Mouse (Mus musculus) midbrain, embryonic 11.5 days (tissue): ENCODE measurements around the gene Ermp1. TPM values are rescaled to one million over a fixed set of nuclear protein-coding genes. Genes with fewer than 3 reads are reported as not detected.

Experiments used
- ATAC-seq: fragments of 200-750 bp; cut with Nextera tagmentation; 2 replicates; pipeline ENCODE4 v1.8.0; 2017; ENCODE audit warnings: moderate TSS enrichment, moderate library complexity; ENCODE audit not compliant: low FRiP score
- DNase-seq: peaks from one replicate; pipeline ENCODE4 v3.0.0; 2015; ENCODE audit warnings: low spot score; ENCODE audit errors: missing footprints
- H3K27ac ChIP-seq: fragments of 300-500 bp; sonication (generic); 2 replicates; pipeline ENCODE4 v1.5.1; 2014; ENCODE audit warnings: low read depth, low read length
- H3K27me3 ChIP-seq: fragments of 300-500 bp; sonication (generic); 2 replicates; pipeline ENCODE4 v1.6.1; 2014; ENCODE audit warnings: mild to moderate bottlenecking, low read length, moderate library complexity, mixed read lengths; ENCODE audit not compliant: control insufficient read depth, insufficient read depth
- H3K36me3 ChIP-seq: fragments of 300-500 bp; sonication (generic); 2 replicates; pipeline ENCODE4 v1.6.1; 2014; ENCODE audit warnings: mild to moderate bottlenecking, low read length, moderate library complexity, mixed read lengths; ENCODE audit not compliant: control insufficient read depth, insufficient read depth
- H3K4me1 ChIP-seq: fragments of 300-500 bp; sonication (generic); 2 replicates; pipeline ENCODE4 v1.6.1; 2014; ENCODE audit warnings: low read length; ENCODE audit not compliant: control insufficient read depth, insufficient read depth
- H3K4me2 ChIP-seq: fragments of 300-500 bp; sonication (generic); 2 replicates; pipeline ENCODE4 v1.6.1; 2014; ENCODE audit warnings: mild to moderate bottlenecking, moderate library complexity
- H3K4me3 ChIP-seq: fragments of 300-500 bp; sonication (generic); 2 replicates; pipeline ENCODE4 v1.5.1; 2014; ENCODE audit warnings: low read depth, low read length
- H3K9ac ChIP-seq: fragments of 300-500 bp; sonication (generic); 2 replicates; pipeline ENCODE4 v1.6.1; 2014; ENCODE audit warnings: low read length
- H3K9me3 ChIP-seq: fragments of 300-500 bp; sonication (generic); 2 replicates; pipeline ENCODE4 v1.6.1; 2016; ENCODE audit warnings: low read length; ENCODE audit not compliant: control insufficient read depth
- WGBS: fragments of 180-500 bp; shearing (Covaris S2); extraction: QIAGEN DNeasy Blood & Tissue Kit; methylation state at CpG from one replicate; pipeline ENCODE4 v1.1.7; 2014; 5-methylcytosine and 5-hydroxymethylcytosine counted together
- polyA plus RNA-seq: library from polyadenylated mRNA; unstranded; fragments of >200 nt; fragmentation: Nextera tagmentation; extraction: Ambion mirVana; gene quantifications from 2 replicates; pipeline ENCODE4 v1.2.1, GENCODE M21; 2014

Gene Ermp1
- polyA plus RNA-seq, 1 experiment from 2014 or later: 12.9 TPM

DNA sequence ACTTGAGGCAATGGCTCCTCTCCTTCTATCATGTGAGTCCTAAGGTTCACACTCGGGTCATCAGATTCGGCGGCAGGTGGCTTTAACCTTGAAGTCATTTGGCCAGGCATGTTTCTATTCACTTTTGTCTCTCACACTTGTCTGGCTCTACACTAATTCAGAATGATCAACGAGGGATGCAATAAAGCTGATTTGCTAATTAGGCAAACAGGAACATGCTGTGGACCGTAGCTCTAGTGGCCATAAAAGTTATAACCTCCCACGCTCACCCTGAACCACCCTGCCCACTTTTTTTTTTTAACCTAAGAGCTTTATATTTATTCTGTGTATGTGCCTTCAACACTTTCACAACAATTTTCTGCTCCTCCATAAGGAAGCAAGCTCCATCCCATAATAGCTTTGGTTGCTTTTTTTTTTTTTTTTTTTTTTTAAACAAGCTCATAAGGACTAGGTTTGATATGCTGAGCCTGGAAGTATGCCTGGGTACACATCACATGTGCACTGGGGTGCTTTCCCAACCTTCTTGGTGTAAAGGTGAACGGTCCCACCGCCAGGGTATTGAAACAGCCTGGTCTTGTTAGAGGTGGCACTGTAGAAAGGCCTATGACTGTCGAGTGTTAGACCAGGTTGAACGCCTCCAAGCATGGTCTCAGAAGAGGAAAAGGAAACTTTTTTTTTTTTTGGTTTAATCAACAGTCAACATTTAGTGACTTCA lies 28.4 kb upstream of the Ermp1 start:
- no peak for ATAC-seq
- no peaks in the 10 kb centered on the region for H3K36me3 ChIP-seq

GRCm38 (mm10) chr19:29675562-29676078 lies 27.4 kb upstream of the Ermp1 start:
- no peak overlapping the region for H3K27ac ChIP-seq
- no peak for ATAC-seq
- no peaks in the 10 kb centered on the region for H3K36me3 ChIP-seq
- no peak for DNase-seq
- H3K27me3 ChIP-seq: no peaks in the 10 kb centered on the region
- WGBS: 68% methylated on average over 9 of the region's 9 CpGs
- H3K9ac ChIP-seq: no peak overlapping the region
- no peak overlapping the region for H3K4me2 ChIP-seq
- no peaks in the 10 kb centered on the region for H3K4me1 ChIP-seq
- no peaks in the 10 kb centered on the region for H3K9me3 ChIP-seq
- H3K4me3 ChIP-seq: no peak overlapping the region

More for the DNA sequence above, 28.4 kb upstream of the Ermp1 start:
- WGBS: 91% methylated on average over 10 of the region's 10 CpGs
- Histone ChIP-seq H3K4me3 (no peak overlapping the region), H3K9ac (no peak overlapping the region), H3K27ac (no peak overlapping the region), H3K4me1 (no peaks in the 10 kb centered on the region), H3K9me3 (no peaks in the 10 kb centered on the region), H3K27me3 (no peaks in the 10 kb centered on the region), H3K4me2 (no peak overlapping the region)
- no peak for DNase-seq

GRCm38 (mm10) chr19:29674946-29675345 lies 26.7 kb upstream of the Ermp1 start:
- Histone ChIP-seq H3K36me3 (no peaks in the 10 kb centered on the region), H3K9me3 (no peaks in the 10 kb centered on the region), H3K27ac (no peak overlapping the region), H3K27me3 (no peaks in the 10 kb centered on the region), H3K9ac (no peak overlapping the region), H3K4me3 (no peak overlapping the region), H3K4me1 (no peaks in the 10 kb centered on the region), H3K4me2 (no peak overlapping the region)
- no peak for DNase-seq
- no peak for ATAC-seq
- WGBS: 94% methylated on average over 7 of the region's 7 CpGs

DNA sequence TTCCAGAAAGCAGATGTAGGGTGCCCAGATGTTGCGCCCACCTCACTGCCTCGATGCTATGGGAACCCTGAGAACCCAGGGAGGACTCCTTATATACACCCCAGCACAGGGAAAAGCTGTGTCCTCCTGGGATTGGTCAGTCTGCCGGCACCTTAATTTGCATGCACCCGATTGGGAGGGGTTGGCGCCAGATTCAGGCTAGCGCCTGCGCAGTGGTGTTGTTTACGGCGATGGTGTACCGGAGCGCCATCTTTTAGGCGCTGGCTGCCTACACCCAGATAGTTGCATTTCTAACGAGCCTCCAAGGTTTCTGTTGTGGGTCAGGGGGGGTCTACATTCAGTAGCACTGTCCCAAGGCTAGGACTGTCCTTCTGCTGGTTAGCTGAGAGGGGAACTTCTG lies 24.4 kb upstream of the Ermp1 start:
- Histone ChIP-seq H3K4me3 (no peak overlapping the region), H3K4me1 (no peaks in the 10 kb centered on the region), H3K27me3 (no peaks in the 10 kb centered on the region), H3K36me3 (no peaks in the 10 kb centered on the region), H3K4me2 (no peak overlapping the region), H3K9me3 (no peaks in the 10 kb centered on the region), H3K9ac (no peak overlapping the region), H3K27ac (no peak overlapping the region)
- ATAC-seq: no peak
- DNase-seq: no peak
- 95% methylated on average over 13 of the region's 13 CpGs for WGBS

DNA sequence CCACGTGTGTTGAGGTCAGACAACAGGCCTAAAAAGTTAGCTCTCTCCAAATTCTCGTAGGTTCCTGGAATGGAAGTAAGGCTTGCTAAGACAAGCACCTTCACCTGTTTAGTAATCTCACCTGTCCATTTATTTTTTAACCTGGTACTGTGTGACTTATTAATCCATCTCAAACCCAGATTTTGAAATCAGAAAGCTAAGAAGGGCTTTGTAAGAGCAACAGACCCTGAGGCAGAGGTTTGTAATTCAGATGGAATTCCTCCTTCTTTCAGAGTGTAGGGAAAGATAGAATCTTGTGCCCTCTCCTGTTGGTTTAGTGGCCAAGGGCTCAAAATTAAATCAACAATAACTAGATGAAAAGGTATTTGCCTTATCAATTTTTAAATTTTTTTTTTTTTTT lies 22.9 kb upstream of the Ermp1 start:
- Histone ChIP-seq H3K4me3 (no peak overlapping the region), H3K27me3 (no peaks in the 10 kb centered on the region), H3K9ac (no peak overlapping the region), H3K4me1 (no peaks in the 10 kb centered on the region), H3K27ac (no peak overlapping the region), H3K4me2 (no peak overlapping the region), H3K9me3 (no peaks in the 10 kb centered on the region), H3K36me3 (no peaks in the 10 kb centered on the region)
- ATAC-seq (no peak), DNase-seq (no peak)
- 88% methylated on average over 2 of the region's 2 CpGs for WGBS

DNA sequence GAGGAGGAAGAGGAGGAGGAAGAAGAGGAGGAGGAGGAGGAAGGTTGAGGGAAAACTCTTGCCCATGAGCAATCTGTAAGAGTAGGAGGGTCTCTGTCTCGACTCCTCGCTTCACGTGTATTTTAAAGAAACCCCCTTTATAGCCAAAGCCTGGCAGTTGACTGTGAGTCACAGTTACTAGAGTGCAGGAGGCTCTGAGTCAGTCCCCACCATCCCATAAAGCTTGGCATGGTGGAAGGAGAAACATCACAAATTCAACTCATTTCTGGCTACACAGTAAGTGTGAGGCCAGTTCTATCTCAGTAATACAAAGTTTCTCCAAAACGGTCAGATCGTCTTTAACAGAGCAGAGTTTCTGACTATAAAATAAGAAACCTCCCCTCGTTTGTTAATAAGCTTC lies 22.0 kb upstream of the Ermp1 start:
- no peak for ATAC-seq
- no peak for DNase-seq
- Histone ChIP-seq H3K9ac (no peak overlapping the region), H3K36me3 (no peaks in the 10 kb centered on the region), H3K9me3 (no peaks in the 10 kb centered on the region), H3K27me3 (no peaks in the 10 kb centered on the region), H3K4me2 (no peak overlapping the region), H3K4me3 (no peak overlapping the region), H3K4me1 (no peaks in the 10 kb centered on the region), H3K27ac (no peak overlapping the region)
- WGBS: 89% methylated on average over 6 of the region's 6 CpGs

DNA sequence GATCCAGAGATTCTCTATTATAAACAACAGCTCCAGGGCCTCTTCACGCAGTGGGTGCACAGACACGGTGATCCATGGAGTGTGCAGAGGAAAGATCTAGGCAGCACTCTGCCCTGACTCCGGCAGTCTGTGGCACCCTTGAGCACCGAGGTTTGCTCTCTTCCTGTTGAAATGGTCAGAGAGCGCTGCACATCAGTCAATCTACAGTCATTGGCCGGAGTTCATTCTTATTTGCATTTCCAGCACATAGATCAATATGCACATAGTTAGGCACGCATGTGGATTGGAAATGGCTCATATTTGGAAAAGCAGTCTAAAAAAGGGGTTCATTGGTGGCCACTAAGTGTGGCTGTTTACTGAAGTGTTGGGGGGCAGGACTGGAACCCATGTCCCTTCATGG lies 19.9 kb upstream of the Ermp1 start:
- no peaks in the 10 kb centered on the region for H3K9me3 ChIP-seq
- H3K27me3 ChIP-seq: no peaks in the 10 kb centered on the region
- no peak overlapping the region for H3K4me3 ChIP-seq
- H3K36me3 ChIP-seq: no peaks in the 10 kb centered on the region
- no peak overlapping the region for H3K9ac ChIP-seq
- no peak overlapping the region for H3K4me2 ChIP-seq
- ATAC-seq (no peak), DNase-seq (no peak)
- no peaks in the 10 kb centered on the region for H3K4me1 ChIP-seq
- no peak overlapping the region for H3K27ac ChIP-seq
- WGBS: 90% methylated on average over 7 of the region's 7 CpGs

DNA sequence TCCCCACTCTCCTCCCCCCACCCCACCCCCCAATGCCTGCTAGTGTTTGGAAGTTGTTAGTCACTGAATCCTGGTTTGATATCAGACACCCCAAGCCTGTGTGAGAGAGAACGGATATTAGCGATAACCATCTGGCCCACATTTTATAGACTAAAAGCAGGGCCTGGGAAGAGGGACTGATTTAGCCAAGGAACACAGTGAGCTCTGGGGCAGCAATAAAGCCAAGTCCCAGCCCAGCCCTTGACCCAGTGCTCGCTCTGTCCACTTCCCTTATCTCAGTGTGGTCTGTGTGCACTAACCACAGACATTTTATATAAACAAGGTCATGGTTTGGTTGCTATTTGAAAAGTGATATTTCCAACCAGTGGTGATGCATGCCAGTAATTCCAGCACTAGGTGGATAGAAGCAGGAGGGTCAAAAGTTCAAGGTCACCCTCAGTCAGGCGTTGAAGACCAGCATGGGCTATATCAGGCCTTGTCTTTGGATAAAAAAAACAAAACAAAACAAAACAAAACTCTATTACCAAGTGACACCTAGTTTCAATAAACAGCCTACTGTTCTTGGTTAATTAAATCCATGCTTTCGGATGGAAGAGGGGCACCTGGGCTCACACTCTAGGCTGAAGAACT lies 18.9 kb upstream of the Ermp1 start:
- no peak for DNase-seq

GRCm38 (mm10) chr19:29666164-29666563 lies 17.9 kb upstream of the Ermp1 start:
- H3K27ac ChIP-seq: no peak overlapping the region
- 92% methylated on average over 4 of the region's 4 CpGs for WGBS
- no peak for DNase-seq

More for the DNA sequence above, 18.9 kb upstream of the Ermp1 start:
- Histone ChIP-seq H3K9ac (no peak overlapping the region), H3K4me3 (no peak overlapping the region), H3K4me2 (no peak overlapping the region), H3K9me3 (no peaks in the 10 kb centered on the region), H3K4me1 (no peaks in the 10 kb centered on the region), H3K36me3 (no peaks in the 10 kb centered on the region), H3K27me3 (no peaks in the 10 kb centered on the region), H3K27ac (no peak overlapping the region)
- no peak for ATAC-seq
- 88% methylated on average over 5 of the region's 5 CpGs for WGBS

More at GRCm38 (mm10) chr19:29666164-29666563, 17.9 kb upstream of the Ermp1 start:
- no peaks in the 10 kb centered on the region for H3K27me3 ChIP-seq
- ATAC-seq: no peak
- no peaks in the 10 kb centered on the region for H3K9me3 ChIP-seq
- no peaks in the 10 kb centered on the region for H3K4me1 ChIP-seq
- no peak overlapping the region for H3K4me2 ChIP-seq
- no peak overlapping the region for H3K9ac ChIP-seq
- H3K4me3 ChIP-seq: no peak overlapping the region
- H3K36me3 ChIP-seq: no peaks in the 10 kb centered on the region
